Mouse (Mus musculus) lung, postnatal 0 days (tissue): ENCODE measurements around the gene Ascc2. TPM values are rescaled to one million over a fixed set of nuclear protein-coding genes. Genes with fewer than 3 reads are reported as not detected.

Source experiments
- ATAC-seq: fragments of 200-750 bp; cut with Nextera tagmentation; 2 replicates; pipeline ENCODE4 v1.8.0; 2017; ENCODE audit warnings: moderate library complexity
- DNase-seq: peaks from one replicate; pipeline ENCODE4 v3.0.0-alpha.2; 2016; ENCODE audit warnings: low spot score
- H3K27ac ChIP-seq: fragments of 300-500 bp; sonication (generic); 2 replicates; pipeline ENCODE4 v1.5.1; 2014; ENCODE audit warnings: antibody characterized with exemption, mild to moderate bottlenecking, low read length, mixed read lengths
- H3K27me3 ChIP-seq: fragments of 300-500 bp; sonication (generic); replicated peaks from 2 replicates; pipeline ENCODE4 v1.6.1; 2014; ENCODE audit warnings: low read length, mixed read lengths; ENCODE audit not compliant: insufficient read depth
- H3K36me3 ChIP-seq: fragments of 300-500 bp; sonication (generic); 2 replicates; pipeline ENCODE4 v1.6.1; 2014; ENCODE audit warnings: low read length, mixed read lengths; ENCODE audit not compliant: insufficient read depth
- H3K4me1 ChIP-seq: fragments of 300-500 bp; sonication (generic); 2 replicates; pipeline ENCODE4 v1.6.1; 2014; ENCODE audit warnings: antibody characterized with exemption, low read depth, low read length, mixed read lengths; ENCODE audit not compliant: insufficient read depth
- H3K4me2 ChIP-seq: fragments of 300-500 bp; sonication (generic); replicated peaks from 2 replicates; pipeline ENCODE4 v1.6.1; 2014; ENCODE audit warnings: low read depth, mild to moderate bottlenecking, low read length, moderate library complexity, mixed read lengths
- H3K4me3 ChIP-seq: fragments of 300-500 bp; sonication (generic); 2 replicates; pipeline ENCODE4 v1.5.1; 2014; ENCODE audit warnings: low read depth, low read length
- H3K9ac ChIP-seq: fragments of 300-500 bp; sonication (generic); replicated peaks from 2 replicates; pipeline ENCODE4 v1.6.1; 2014; ENCODE audit warnings: low read depth, mild to moderate bottlenecking
- H3K9me3 ChIP-seq: fragments of 300-500 bp; sonication (generic); 2 replicates; pipeline ENCODE4 v1.6.1; 2016; ENCODE audit warnings: low read length, mixed read lengths
- CTCF ChIP-seq: IDR thresholded peaks from 2 replicates; pipeline ENCODE4 v1.5.1; 2016; ENCODE audit warnings: antibody characterized with exemption, mild to moderate bottlenecking
- EP300 ChIP-seq: IDR thresholded peaks from 2 replicates; pipeline ENCODE4 v1.6.1; 2016; ENCODE audit warnings: antibody characterized with exemption, mild to moderate bottlenecking, control low read depth
- WGBS: fragments of 180-500 bp; shearing (Covaris S2); extraction: QIAGEN DNeasy Blood & Tissue Kit; methylation state at CpG from one replicate; pipeline ENCODE4 v1.1.7; 2014; 5-methylcytosine and 5-hydroxymethylcytosine counted together
- polyA plus RNA-seq: library from polyadenylated mRNA; unstranded; fragments of >200 nt; fragmentation: Nextera tagmentation; extraction: Ambion mirVana; gene quantifications from 2 replicates; pipeline ENCODE4 v1.2.1, GENCODE M21; 2015

Gene Ascc2
- polyA plus RNA-seq, 1 experiment from 2014 or later: 21.7 TPM

DNA sequence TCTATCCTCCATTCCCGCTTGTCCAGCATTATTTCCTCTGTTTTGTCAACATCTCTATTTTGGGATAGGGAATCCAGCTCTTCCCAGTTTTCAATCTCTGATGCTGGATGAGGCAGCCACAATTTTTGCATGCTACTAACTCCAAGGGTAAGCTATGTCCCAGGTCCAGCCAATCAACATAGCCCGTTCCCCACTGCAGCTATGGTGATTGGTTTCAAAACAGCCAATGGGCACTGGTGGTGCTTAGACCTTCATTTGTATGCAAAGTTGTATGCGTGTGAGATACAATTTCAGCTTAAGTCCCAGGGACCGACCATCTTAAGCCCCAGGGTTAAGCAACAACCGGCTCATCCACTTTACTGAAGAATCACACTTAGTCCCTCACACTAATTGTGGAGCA lies 14.6 kb upstream of the Ascc2 start:
- H3K4me2 ChIP-seq: no peak overlapping the region
- ATAC-seq (peak; percentile 56), DNase-seq (no peak)
- no peak overlapping the region for H3K9ac ChIP-seq
- H3K36me3 ChIP-seq: no peaks in the 10 kb centered on the region
- H3K9me3 ChIP-seq: no peaks in the 10 kb centered on the region
- no peak overlapping the region for H3K27ac ChIP-seq
- TF ChIP-seq CTCF (no peak), EP300 (no peak)
- no peak overlapping the region for H3K4me3 ChIP-seq
- 57% methylated on average over 5 of the region's 5 CpGs for whole genome bisulfite sequencing
- H3K27me3 ChIP-seq: no peaks in the 10 kb centered on the region
- no peaks in the 10 kb centered on the region; the same call in 1 of the 2 replicates for H3K4me1 ChIP-seq

DNA sequence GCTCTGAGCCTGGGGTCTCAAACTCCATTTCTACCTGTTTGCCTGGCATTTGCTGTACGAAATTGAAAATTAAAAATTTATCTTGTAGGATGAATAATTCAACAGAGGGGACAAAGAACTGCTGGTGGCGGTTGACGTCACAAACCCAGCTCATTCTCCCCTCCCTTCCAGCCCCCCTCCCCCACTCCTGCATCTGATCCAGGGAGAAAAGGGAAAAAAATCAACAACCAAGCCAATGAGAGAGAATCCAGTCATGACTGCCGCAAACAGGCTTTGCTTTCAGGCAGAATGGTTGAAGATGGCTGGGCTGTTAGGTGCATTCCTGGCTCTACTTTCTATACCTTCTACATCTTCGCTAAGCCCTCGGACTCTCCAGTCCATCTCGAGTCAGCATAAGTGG lies 11.6 kb upstream of the Ascc2 start:
- Histone ChIP-seq H3K27me3 (no peaks in the 10 kb centered on the region), H3K9me3 (no peaks in the 10 kb centered on the region), H3K4me1 (0 out of 2 replicates have a peak, but pooled peaks cover 9% of the 10 kb centered on the region), H3K4me3 (no peak overlapping the region), H3K4me2 (no peak overlapping the region), H3K9ac (no peak overlapping the region), H3K36me3 (no peaks in the 10 kb centered on the region), H3K27ac (no peak overlapping the region)
- TF ChIP-seq CTCF (no peak), EP300 (no peak)
- DNase-seq: no peak
- no peak for ATAC-seq
- WGBS: 67% methylated on average over 7 of the region's 7 CpGs

DNA sequence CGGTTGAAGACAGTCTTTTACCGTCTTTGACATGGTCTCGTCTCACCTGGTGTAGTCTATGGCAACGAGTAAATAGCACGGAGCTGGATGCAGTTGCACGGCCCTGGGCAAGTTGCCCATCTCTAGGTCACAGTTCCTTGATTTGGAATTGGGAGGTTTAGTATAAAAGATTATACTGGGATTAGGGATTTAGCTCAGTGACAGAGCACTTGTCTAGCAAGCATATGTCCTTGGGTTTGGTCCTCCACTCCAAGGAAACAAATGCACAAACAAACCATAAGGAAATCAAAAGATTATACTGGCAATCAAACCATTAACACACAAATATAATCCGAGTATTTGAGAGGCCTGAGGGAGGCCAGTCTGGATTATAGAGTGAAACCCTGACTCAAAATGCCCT lies 9.9 kb upstream of the Ascc2 start:
- DNase-seq (no peak), ATAC-seq (no peak)
- Histone ChIP-seq H3K9ac (no peak overlapping the region), H3K27me3 (no peaks in the 10 kb centered on the region), H3K4me2 (no peak overlapping the region), H3K27ac (no peak overlapping the region), H3K36me3 (no peaks in the 10 kb centered on the region), H3K4me3 (no peak overlapping the region), H3K9me3 (no peaks in the 10 kb centered on the region), H3K4me1 (0 out of 2 replicates have a peak, but pooled peaks cover 9% of the 10 kb centered on the region)
- no peak for TF ChIP-seq CTCF
- no peak for TF ChIP-seq EP300
- 63% methylated on average over 7 of the region's 7 CpGs for WGBS

DNA sequence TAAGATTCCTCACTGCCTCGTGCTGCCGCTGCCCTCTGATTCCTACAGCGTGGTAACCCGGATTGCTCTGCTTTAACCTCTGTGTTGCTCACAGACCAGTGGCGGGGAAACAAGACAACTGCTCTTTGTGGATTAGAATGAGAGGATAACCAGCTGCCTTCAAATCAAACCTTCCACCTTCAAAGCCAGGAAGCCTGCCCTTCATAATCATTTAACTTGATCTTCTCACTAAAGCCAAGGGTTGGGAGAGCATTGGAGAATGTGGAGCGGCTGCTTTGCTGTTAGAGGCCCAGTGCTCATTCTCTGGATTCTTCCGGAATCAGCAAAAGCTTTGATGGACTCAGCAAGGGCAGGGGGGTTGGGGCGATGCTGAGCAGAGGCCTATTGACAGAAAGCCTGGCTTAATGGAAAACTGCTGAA lies 7.7 kb upstream of the Ascc2 start:
- Histone ChIP-seq H3K27ac (peak overlapping the region; percentile 55; the same call in 1 of the 2 replicates), H3K9ac (no peak overlapping the region), H3K4me3 (no peak overlapping the region), H3K4me1 (0 out of 2 replicates have a peak, but pooled peaks cover 9% of the 10 kb centered on the region), H3K27me3 (no peaks in the 10 kb centered on the region), H3K36me3 (no peaks in the 10 kb centered on the region), H3K4me2 (no peak overlapping the region), H3K9me3 (no peaks in the 10 kb centered on the region)
- peak; percentile 69 for ATAC-seq
- TF ChIP-seq CTCF: no peak
- DNase-seq: peak; percentile 57
- 19% methylated on average over 8 of the region's 8 CpGs for WGBS

DNA sequence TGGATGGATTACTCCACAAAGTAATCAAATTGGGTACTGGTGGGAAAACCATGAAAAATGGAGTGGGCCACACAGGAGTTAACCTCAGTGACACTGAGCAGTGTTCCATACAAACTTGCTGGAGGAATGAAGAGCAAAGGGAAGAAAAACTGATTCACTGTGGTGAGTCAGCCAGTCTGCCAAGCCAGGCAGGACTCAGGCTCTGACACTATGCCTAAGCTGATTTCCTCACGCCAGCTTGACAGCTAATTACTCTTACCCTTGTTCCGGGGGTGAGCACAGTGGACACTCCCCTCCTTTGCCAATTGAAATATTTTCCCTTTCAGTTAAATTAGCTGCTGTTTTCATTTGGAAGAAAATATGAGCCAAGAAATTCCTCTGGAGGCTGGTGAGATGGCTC lies 4.1 kb upstream of the Ascc2 start:
- Histone ChIP-seq H3K9ac (no peak overlapping the region), H3K36me3 (no peaks in the 10 kb centered on the region)
- no peak for ATAC-seq

DNA sequence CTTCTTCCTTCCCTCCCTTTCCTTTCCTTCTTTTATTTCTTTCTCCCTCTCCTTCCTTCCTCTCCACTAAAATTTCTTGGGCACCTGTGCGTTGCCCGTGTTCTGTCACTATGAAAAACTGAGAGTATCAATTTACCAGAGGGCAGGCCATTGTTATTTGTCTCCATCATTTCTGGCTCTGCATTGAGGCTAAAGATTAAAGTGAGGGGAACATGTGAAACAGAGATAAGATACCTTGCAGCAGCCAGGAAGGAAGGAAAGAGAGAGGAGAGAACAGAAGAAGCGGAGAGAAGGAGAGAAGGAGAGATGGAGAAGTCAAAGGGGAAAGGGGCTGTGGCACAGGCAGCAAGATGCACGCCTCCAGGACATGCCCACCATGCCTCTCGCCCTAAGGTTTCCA lies 3.2 kb upstream of the Ascc2 start:
- Histone ChIP-seq H3K9ac (no peak overlapping the region), H3K27ac (no peak overlapping the region), H3K4me3 (no peak overlapping the region), H3K27me3 (no peaks in the 10 kb centered on the region), H3K4me1 (peaks cover 22% of the 10 kb centered on the region; the same call in 1 of the 2 replicates), H3K36me3 (no peaks in the 10 kb centered on the region), H3K4me2 (no peak overlapping the region), H3K9me3 (no peaks in the 10 kb centered on the region)
- no peak for TF ChIP-seq EP300
- no peak for TF ChIP-seq CTCF
- 54% methylated on average over 5 of the region's 5 CpGs for WGBS
- no peak for DNase-seq
- no peak for ATAC-seq

More for the DNA sequence above, 4.1 kb upstream of the Ascc2 start:
- 20% methylated on average over 2 of the region's 2 CpGs for WGBS
- Histone ChIP-seq H3K4me1 (peaks cover 12% of the 10 kb centered on the region; the same call in 1 of the 2 replicates), H3K27me3 (no peaks in the 10 kb centered on the region), H3K4me2 (no peak overlapping the region), H3K27ac (no peak overlapping the region), H3K9me3 (no peaks in the 10 kb centered on the region), H3K4me3 (no peak overlapping the region)
- peak; percentile 37 for DNase-seq
- no peak for TF ChIP-seq EP300
